Mouse (Mus musculus): ENCODE data around the gene 5730409E04Rik. TPM values are rescaled to one million over a fixed set of nuclear protein-coding genes. Genes with fewer than 3 reads are reported as not detected.

5730409E04Rik gene
- total and polyA plus RNA-seq, 2 experiments from 2014 or later = 30.2 to 74.9 TPM

DNA sequence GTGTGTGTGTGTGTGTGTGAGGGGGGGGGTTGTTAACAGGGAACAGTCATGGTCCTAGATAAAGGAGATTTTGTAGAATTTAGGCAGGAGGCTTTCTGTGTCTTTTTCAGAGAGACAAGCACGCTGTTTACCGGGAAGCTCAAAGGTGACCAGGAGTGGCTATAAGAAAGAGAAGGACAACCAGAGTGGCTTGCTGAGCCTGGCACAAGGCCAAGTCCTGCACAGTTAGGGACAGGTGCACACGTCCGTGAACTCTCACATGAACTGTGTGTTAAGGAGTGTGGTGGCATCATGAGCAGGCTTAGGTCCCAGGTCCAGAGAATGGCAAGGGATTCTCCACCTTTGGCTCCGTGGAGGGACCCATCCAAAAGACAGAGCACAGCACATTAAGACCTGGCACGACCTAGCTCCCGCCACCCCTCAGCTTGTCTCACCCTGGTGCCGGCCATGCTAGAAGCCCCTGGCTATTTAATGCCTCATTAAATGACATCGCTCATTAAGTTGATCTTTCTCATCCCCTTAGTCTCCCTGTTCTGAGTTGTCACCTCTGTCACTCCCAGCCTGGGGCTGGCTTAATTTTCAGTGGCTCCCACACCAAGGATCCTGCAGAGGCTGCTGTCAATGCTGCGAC lies 34.8 kb downstream of the 5730409E04Rik start:
- no peak overlapping the region for H3K9ac ChIP-seq (replicated peaks; ENCODE audit: low read length)
- no peaks in the 10 kb centered on the region for H3K4me1 ChIP-seq (ENCODE audit: insufficient read depth, low read length)
- H3K9me3 ChIP-seq (ENCODE audit: low read length) = no peaks in the 10 kb centered on the region
- H3K27me3 ChIP-seq (ENCODE audit: insufficient read depth, low read length) = no peaks in the 10 kb centered on the region
- ATAC-seq (no peak), DNase-seq (ENCODE audit: low spot score) (peak; percentile 23)
- WGBS = 61% methylated on average over 10 of the region's 10 CpGs
- H3K27ac ChIP-seq = no peak overlapping the region
- H3K4me2 ChIP-seq (ENCODE audit: low read depth, low read length) = no peak overlapping the region
- H3K4me3 ChIP-seq (ENCODE audit: low read length) = no peak overlapping the region
- no peaks in the 10 kb centered on the region for H3K36me3 ChIP-seq (ENCODE audit: insufficient read depth, low read length)
- no peak for TF ChIP-seq CTCF (IDR thresholded peaks at IDR 0.05; ENCODE audit: low read depth)

GRCm38 (mm10) chr4:126647996-126648910 lies 38.6 kb downstream of the 5730409E04Rik start:
- Histone ChIP-seq H3K27ac (no peak overlapping the region; the same call in 1 of the 2 replicates), H3K4me3 (ENCODE audit: low read length) (no peak overlapping the region), H3K9ac (replicated peaks; ENCODE audit: low read length) (no peak overlapping the region), H3K27me3 (ENCODE audit: insufficient read depth, low read length) (no peaks in the 10 kb centered on the region), H3K36me3 (ENCODE audit: insufficient read depth, low read length) (no peaks in the 10 kb centered on the region), H3K4me1 (ENCODE audit: insufficient read depth, low read length) (no peaks in the 10 kb centered on the region), H3K9me3 (ENCODE audit: low read length) (no peaks in the 10 kb centered on the region), H3K4me2 (ENCODE audit: low read depth, low read length) (0 out of 2 replicates have a peak overlapping the region, but pooled peaks have one; percentile 3)
- peak; percentile 78 for DNase-seq (ENCODE audit: low spot score)
- 20% methylated on average over 24 of the region's 24 CpGs for WGBS
- 0 out of 2 replicates have a peak, but pooled peaks have one; percentile 47 for ATAC-seq
- TF ChIP-seq CTCF (IDR thresholded peaks at IDR 0.05; ENCODE audit: low read depth) = no peak

DNA sequence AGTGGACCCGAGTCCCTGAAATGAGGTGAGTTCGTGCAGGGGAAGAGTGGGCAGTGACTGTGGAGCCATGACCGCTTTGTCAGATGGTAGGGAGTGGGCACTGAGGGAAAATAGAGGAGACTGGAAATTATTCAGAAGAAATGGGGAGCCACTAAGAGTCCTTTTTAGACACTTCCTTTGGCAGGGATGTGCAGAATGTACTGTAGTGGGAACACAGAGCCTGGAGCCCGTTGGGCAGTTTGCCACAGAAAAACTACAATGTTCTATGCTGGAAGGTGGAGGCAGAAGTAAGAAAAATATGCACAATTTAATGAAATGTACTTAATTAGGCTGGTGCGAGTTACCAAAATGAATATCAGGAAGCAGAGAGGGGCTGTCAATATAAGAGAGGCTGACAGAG lies 43.5 kb downstream of the 5730409E04Rik start:
- ATAC-seq = no peak
- no peaks in the 10 kb centered on the region for H3K27me3 ChIP-seq (ENCODE audit: insufficient read depth, low read length)
- H3K4me1 ChIP-seq (ENCODE audit: insufficient read depth, low read length) = no peaks in the 10 kb centered on the region
- H3K4me2 ChIP-seq (ENCODE audit: low read depth, low read length) = no peak overlapping the region
- no peak for DNase-seq (ENCODE audit: low spot score)
- no peak overlapping the region for H3K9ac ChIP-seq (replicated peaks; ENCODE audit: low read length)
- no peaks in the 10 kb centered on the region for H3K36me3 ChIP-seq (ENCODE audit: insufficient read depth, low read length)
- TF ChIP-seq CTCF (IDR thresholded peaks at IDR 0.05; ENCODE audit: low read depth) = no peak
- H3K9me3 ChIP-seq (ENCODE audit: low read length) = no peaks in the 10 kb centered on the region
- no peak overlapping the region for H3K4me3 ChIP-seq (ENCODE audit: low read length)
- 79% methylated on average over 5 of the region's 5 CpGs for WGBS
- no peak overlapping the region for H3K27ac ChIP-seq

- H3K4me3 ChIP-seq (ENCODE audit: low read length) = no peak overlapping the region
- no peaks in the 10 kb centered on the region for H3K4me1 ChIP-seq (ENCODE audit: insufficient read depth, low read length)
- peak; percentile 55 for DNase-seq (ENCODE audit: low spot score)
- H3K27ac ChIP-seq = no peak overlapping the region
- no peak overlapping the region for H3K9ac ChIP-seq (replicated peaks; ENCODE audit: low read length)
- ATAC-seq = peak; percentile 29; the same call in 1 of the 2 replicates
- 18% methylated on average over 9 of the region's 9 CpGs for WGBS
- H3K36me3 ChIP-seq (ENCODE audit: insufficient read depth, low read length) = no peaks in the 10 kb centered on the region
- no peaks in the 10 kb centered on the region for H3K27me3 ChIP-seq (ENCODE audit: insufficient read depth, low read length)
- no peak for TF ChIP-seq CTCF (IDR thresholded peaks at IDR 0.05; ENCODE audit: low read depth)
- no peaks in the 10 kb centered on the region for H3K9me3 ChIP-seq (ENCODE audit: low read length)
- no peak overlapping the region for H3K4me2 ChIP-seq (ENCODE audit: low read depth, low read length)
Measured at GRCm38 (mm10) chr4:126655356-126655755, 45.7 kb downstream of the 5730409E04Rik start.

- no peak overlapping the region for H3K4me3 ChIP-seq (ENCODE audit: low read length)
- peak overlapping the region; percentile 32; the same call in 1 of the 2 replicates for H3K27ac ChIP-seq
- H3K9ac ChIP-seq (replicated peaks; ENCODE audit: low read length) = no peak overlapping the region
- H3K9me3 ChIP-seq (ENCODE audit: low read length) = no peaks in the 10 kb centered on the region
- DNase-seq (ENCODE audit: low spot score) = peak; percentile 80
- 53% methylated on average over 7 of the region's 7 CpGs for WGBS
- H3K36me3 ChIP-seq (ENCODE audit: insufficient read depth, low read length) = no peaks in the 10 kb centered on the region
- H3K4me2 ChIP-seq (ENCODE audit: low read depth, low read length) = no peak overlapping the region
- peak; percentile 75 for ATAC-seq
- H3K4me1 ChIP-seq (ENCODE audit: insufficient read depth, low read length) = no peaks in the 10 kb centered on the region; the same call in 1 of the 2 replicates
- no peak for TF ChIP-seq CTCF (IDR thresholded peaks at IDR 0.05; ENCODE audit: low read depth)
- H3K27me3 ChIP-seq (ENCODE audit: insufficient read depth, low read length) = no peaks in the 10 kb centered on the region
Measured at GRCm38 (mm10) chr4:126661249-126661648, 51.6 kb downstream of the 5730409E04Rik start.

Small RNA genes within 50 kb of the gene (microRNA-seq; reads per million reads assigned to microRNA genes)
- 0 to 0.18 reads per million in 2 experiments for gene Mir7119

Other genes starting within 250 kb of the 5730409E04Rik start
- gene Ago3, start 180.3 kb upstream of the 5730409E04Rik start, total RNA-seq (2014; rRNA removed) = 7.6 and 8.6 TPM in 2 replicates
- gene Ago3, start 180.3 kb upstream of the 5730409E04Rik start, polyA plus RNA-seq (2015; fragmentation: Nextera tagmentation; extraction: Ambion mirVana) = 12.8 and 13.5 TPM in 2 replicates
- 42.2 TPM in 2 replicates for gene Ago1, start 141.2 kb upstream of the 5730409E04Rik start, total RNA-seq (2014; rRNA removed)
- 6.0 and 6.5 TPM in 2 replicates for gene Ago1, start 141.2 kb upstream of the 5730409E04Rik start, polyA plus RNA-seq (2015; fragmentation: Nextera tagmentation; extraction: Ambion mirVana)
- gene Ago4, start 76.3 kb upstream of the 5730409E04Rik start, total RNA-seq (2014; rRNA removed) = 6.7 and 9.7 TPM in 2 replicates
- 3.4 TPM in 2 replicates for gene Ago4, start 76.3 kb upstream of the 5730409E04Rik start, polyA plus RNA-seq (2015; fragmentation: Nextera tagmentation; extraction: Ambion mirVana)
- 2.0 and 6.3 TPM in 2 replicates for gene Clspn, start 52.9 kb upstream of the 5730409E04Rik start, total RNA-seq (2014; rRNA removed)
- gene Clspn, start 52.9 kb upstream of the 5730409E04Rik start, polyA plus RNA-seq (2015; fragmentation: Nextera tagmentation; extraction: Ambion mirVana) = 5.9 and 8.7 TPM in 2 replicates
- 164 and 207 TPM in 2 replicates for gene Psmb2, start 67.8 kb downstream of the 5730409E04Rik start, total RNA-seq (2014; rRNA removed)
- gene Psmb2, start 67.8 kb downstream of the 5730409E04Rik start, polyA plus RNA-seq (2015; fragmentation: Nextera tagmentation; extraction: Ambion mirVana) = 465 and 473 TPM in 2 replicates
- not detected in 2 replicates for gene Tfap2e, start 126.4 kb downstream of the 5730409E04Rik start, total RNA-seq (2014; rRNA removed)
- 0.15 and 0.16 TPM in 2 replicates for gene Tfap2e, start 126.4 kb downstream of the 5730409E04Rik start, polyA plus RNA-seq (2015; fragmentation: Nextera tagmentation; extraction: Ambion mirVana)
- gene Ncdn, start 143.6 kb downstream of the 5730409E04Rik start, total RNA-seq (2014; rRNA removed) = 380 and 389 TPM in 2 replicates
- gene Ncdn, start 143.6 kb downstream of the 5730409E04Rik start, polyA plus RNA-seq (2015; fragmentation: Nextera tagmentation; extraction: Ambion mirVana) = 149 and 158 TPM in 2 replicates
- 43.9 and 45.4 TPM in 2 replicates for gene AU040320, start 143.7 kb downstream of the 5730409E04Rik start, total RNA-seq (2014; rRNA removed)
- 30.5 and 33.6 TPM in 2 replicates for gene AU040320, start 143.7 kb downstream of the 5730409E04Rik start, polyA plus RNA-seq (2015; fragmentation: Nextera tagmentation; extraction: Ambion mirVana)

Measured in hindbrain, postnatal 0 days (tissue).